Mouse (Mus musculus) heart, embryonic 10.5 days (tissue): ENCODE data around the gene Gm11084. TPM values are rescaled to one million over a fixed set of nuclear protein-coding genes. Genes with fewer than 3 reads are reported as not detected.

Source experiments
- DNase-seq: peaks from one replicate; pipeline ENCODE4 v3.0.0-alpha.2; 2017; ENCODE audit warnings: low spot score
- H3K27ac ChIP-seq: fragments of 300-500 bp; sonication (generic); 2 replicates; pipeline ENCODE4 v1.5.1; 2016; ENCODE audit warnings: mild to moderate bottlenecking
- H3K27me3 ChIP-seq: fragments of 300-500 bp; sonication (generic); 2 replicates; pipeline ENCODE4 v1.6.1; 2016; ENCODE audit warnings: mild to moderate bottlenecking; ENCODE audit not compliant: poor library complexity, insufficient read depth, severe bottlenecking
- H3K36me3 ChIP-seq: fragments of 300-500 bp; sonication (generic); 2 replicates; pipeline ENCODE4 v1.6.1; 2016; ENCODE audit warnings: mild to moderate bottlenecking, moderate library complexity
- H3K4me1 ChIP-seq: fragments of 300-500 bp; sonication (generic); 2 replicates; pipeline ENCODE4 v1.6.1; 2016; ENCODE audit warnings: mild to moderate bottlenecking
- H3K4me3 ChIP-seq: fragments of 300-500 bp; sonication (generic); 2 replicates; pipeline ENCODE4 v1.5.1; 2016; ENCODE audit warnings: mild to moderate bottlenecking, moderate library complexity
- H3K9me3 ChIP-seq: fragments of 300-500 bp; sonication (generic); 2 replicates; pipeline ENCODE4 v1.6.1; 2016; ENCODE audit warnings: mild to moderate bottlenecking, moderate library complexity
- WGBS: fragments of 180-500 bp; shearing (Covaris S2); methylation state at CpG from one replicate; pipeline ENCODE4 v1.1.7; 2016; 5-methylcytosine and 5-hydroxymethylcytosine counted together
- polyA plus RNA-seq: library from polyadenylated mRNA; unstranded; fragments of >200 nt; fragmentation: Nextera tagmentation; extraction: Ambion mirVana; gene quantifications from 2 replicates; pipeline ENCODE4 v1.2.1, GENCODE M21; 2016

The Gm11084 gene
- polyA plus RNA-seq, 1 experiment from 2014 or later: not detected

DNA sequence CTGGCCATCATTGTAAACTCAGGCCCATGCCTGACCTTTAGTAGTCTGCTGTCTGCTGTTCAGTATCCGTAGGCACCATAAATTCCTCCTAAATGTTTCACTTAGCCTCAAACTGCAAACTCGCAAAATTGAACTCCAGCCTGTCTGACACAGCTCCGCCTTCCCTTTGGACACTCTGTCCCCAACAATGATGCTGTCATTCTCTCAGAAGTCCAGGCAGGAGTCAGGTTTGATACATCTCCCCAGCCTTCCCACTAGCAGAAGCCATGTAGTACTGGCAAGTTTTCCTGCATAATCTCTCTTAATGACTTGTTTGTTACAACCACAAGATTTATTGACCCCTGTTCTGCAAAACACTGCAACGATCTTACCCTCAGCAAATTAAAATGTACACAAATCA is 1.7 kb downstream of the Gm11084 start:
- no peak for DNase-seq
- no peak overlapping the region for H3K4me3 ChIP-seq
- no peak overlapping the region for H3K27ac ChIP-seq
- peaks cover 12% of the 10 kb centered on the region for H3K36me3 ChIP-seq
- no peaks in the 10 kb centered on the region for H3K27me3 ChIP-seq
- 80% methylated on average over 4 of the region's 4 CpGs for WGBS
- H3K9me3 ChIP-seq: peaks cover 4% of the 10 kb centered on the region; the same call in 1 of the 2 replicates
- H3K4me1 ChIP-seq: 0 out of 2 replicates have a peak, but pooled peaks cover 3% of the 10 kb centered on the region

GRCm38 (mm10) chr2:72983211-72983610 is 3.3 kb downstream of the Gm11084 start:
- no peak overlapping the region for H3K27ac ChIP-seq
- no peak for DNase-seq
- H3K27me3 ChIP-seq: no peaks in the 10 kb centered on the region
- H3K4me3 ChIP-seq: no peak overlapping the region
- H3K9me3 ChIP-seq: no peaks in the 10 kb centered on the region
- peaks cover 4% of the 10 kb centered on the region; the same call in 1 of the 2 replicates for H3K36me3 ChIP-seq
- 0 out of 2 replicates have a peak, but pooled peaks cover 3% of the 10 kb centered on the region for H3K4me1 ChIP-seq
- 85% methylated on average over 3 of the region's 3 CpGs for WGBS

DNA sequence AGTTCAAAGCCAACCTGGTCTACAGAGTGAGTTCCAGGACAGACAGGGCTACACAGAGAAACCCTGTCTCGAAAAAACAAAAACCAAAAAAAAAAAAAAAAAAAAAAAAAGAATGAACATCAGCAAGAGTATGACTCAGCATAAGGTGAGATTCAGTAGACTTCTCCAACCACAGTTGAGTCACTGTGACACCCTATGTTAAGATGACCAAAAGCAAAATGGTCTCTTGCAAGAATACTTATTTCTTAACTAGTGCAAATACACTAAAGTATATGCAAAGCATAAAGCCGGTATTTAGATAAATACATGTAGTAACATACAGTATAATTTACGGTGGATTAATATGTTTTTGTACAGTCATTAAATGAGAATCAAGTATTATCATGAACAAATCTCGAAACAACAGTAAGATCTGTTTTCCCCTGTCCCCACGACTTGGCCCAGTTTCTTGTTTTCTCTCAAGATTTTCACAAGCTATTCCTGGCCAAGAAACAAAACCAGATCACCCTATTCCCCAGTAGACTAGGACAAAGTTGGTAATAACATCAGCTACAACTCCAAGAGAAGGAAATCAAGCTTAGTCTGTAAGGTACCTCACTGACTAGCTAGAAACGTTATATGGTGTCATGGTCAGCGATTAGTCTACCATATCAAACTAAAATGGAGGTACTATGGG is 4.3 kb downstream of the Gm11084 start:
- 94% methylated on average over 7 of the region's 7 CpGs for WGBS
- Histone ChIP-seq H3K36me3 (no peaks in the 10 kb centered on the region), H3K27me3 (no peaks in the 10 kb centered on the region), H3K9me3 (no peaks in the 10 kb centered on the region), H3K4me1 (0 out of 2 replicates have a peak, but pooled peaks cover 3% of the 10 kb centered on the region), H3K27ac (no peak overlapping the region), H3K4me3 (no peak overlapping the region)
- DNase-seq: no peak

- H3K4me3 ChIP-seq: peak overlapping the region; percentile 81
- WGBS: 80% methylated on average over 9 of the region's 9 CpGs
- peaks cover 6% of the 10 kb centered on the region; the same call in 1 of the 2 replicates for H3K4me1 ChIP-seq
- H3K36me3 ChIP-seq: no peaks in the 10 kb centered on the region
- DNase-seq: no peak
- H3K9me3 ChIP-seq: no peaks in the 10 kb centered on the region
- 0 out of 2 replicates have a peak overlapping the region, but pooled peaks have one; percentile 100 for H3K27ac ChIP-seq
- H3K27me3 ChIP-seq: no peaks in the 10 kb centered on the region
Measured at GRCm38 (mm10) chr2:72981441-72982109, 4.9 kb downstream of the Gm11084 start.

DNA sequence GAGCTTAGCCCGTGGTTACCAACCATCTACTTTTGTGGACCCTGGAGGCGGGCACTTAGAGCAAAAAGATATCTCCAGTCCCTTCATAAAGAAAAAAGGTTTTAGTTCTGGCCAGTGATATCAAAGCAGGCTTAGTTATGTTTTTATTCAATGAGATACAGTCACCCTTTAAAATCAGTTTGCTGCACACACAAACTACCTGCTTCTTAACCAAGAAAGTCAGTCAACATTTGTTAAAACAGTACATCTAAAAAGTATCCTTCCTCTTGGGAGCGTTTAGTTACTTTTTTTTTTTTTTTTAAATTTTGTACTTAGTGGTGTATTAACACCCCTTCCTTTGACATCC is 5.5 kb downstream of the Gm11084 start:
- DNase-seq: no peak
- WGBS: 17% methylated on average over 3 of the region's 3 CpGs
- H3K27ac ChIP-seq: peak overlapping the region; percentile 100
- H3K9me3 ChIP-seq: no peaks in the 10 kb centered on the region
- no peaks in the 10 kb centered on the region for H3K36me3 ChIP-seq
- peak overlapping the region; percentile 81 for H3K4me3 ChIP-seq
- no peaks in the 10 kb centered on the region for H3K27me3 ChIP-seq
- H3K4me1 ChIP-seq: peaks cover 9% of the 10 kb centered on the region; the same call in 1 of the 2 replicates

GRCm38 (mm10) chr2:72980337-72981074 is 6.0 kb downstream of the Gm11084 start, which contains the start of gene Sp3:
Sp3 (minus strand) TSS chr2:72980446.
- Histone ChIP-seq H3K36me3 (no peaks in the 10 kb centered on the region), H3K27ac (peak within 1 kb of the TSS; percentile 100), H3K9me3 (no peaks in the 10 kb centered on the region), H3K4me1 (peaks cover 11% of the 10 kb centered on the region; the same call in 1 of the 2 replicates), H3K4me3 (peak within 1 kb of the TSS; percentile 81), H3K27me3 (no peaks in the 10 kb centered on the region)
- under 1% methylated on average over 64 of the region's 64 CpGs for WGBS
- DNase-seq: peak; percentile 97

GRCm38 (mm10) chr2:72979659-72980071 is 6.9 kb downstream of the Gm11084 start:
- Histone ChIP-seq H3K27me3 (no peaks in the 10 kb centered on the region), H3K4me3 (peak overlapping the region; percentile 81), H3K27ac (peak overlapping the region; percentile 100), H3K36me3 (no peaks in the 10 kb centered on the region), H3K4me1 (peaks cover 9% of the 10 kb centered on the region; the same call in 1 of the 2 replicates), H3K9me3 (no peaks in the 10 kb centered on the region)
- DNase-seq: peak; percentile 95
- under 1% methylated on average over 23 of the region's 54 CpGs for WGBS

- H3K9me3 ChIP-seq: no peaks in the 10 kb centered on the region
- peak overlapping the region; percentile 81 for H3K4me3 ChIP-seq
- H3K27ac ChIP-seq: peak overlapping the region; percentile 100
- no peaks in the 10 kb centered on the region for H3K27me3 ChIP-seq
- peak; percentile 94 for DNase-seq
- H3K4me1 ChIP-seq: peaks cover 8% of the 10 kb centered on the region; the same call in 1 of the 2 replicates
- WGBS: 3% methylated on average over 73 of the region's 107 CpGs
- H3K36me3 ChIP-seq: no peaks in the 10 kb centered on the region
Measured at GRCm38 (mm10) chr2:72978901-72979658, 7.4 kb downstream of the Gm11084 start.

- peaks cover 8% of the 10 kb centered on the region; the same call in 1 of the 2 replicates for H3K4me1 ChIP-seq
- H3K36me3 ChIP-seq: no peaks in the 10 kb centered on the region
- peak overlapping the region; percentile 100 for H3K27ac ChIP-seq
- no peaks in the 10 kb centered on the region for H3K27me3 ChIP-seq
- DNase-seq: peak; percentile 85
- peak overlapping the region; percentile 81 for H3K4me3 ChIP-seq
- H3K9me3 ChIP-seq: no peaks in the 10 kb centered on the region
- 2% methylated on average over 36 of the region's 38 CpGs for WGBS
Measured at GRCm38 (mm10) chr2:72978473-72978872, 8.0 kb downstream of the Gm11084 start.

DNA sequence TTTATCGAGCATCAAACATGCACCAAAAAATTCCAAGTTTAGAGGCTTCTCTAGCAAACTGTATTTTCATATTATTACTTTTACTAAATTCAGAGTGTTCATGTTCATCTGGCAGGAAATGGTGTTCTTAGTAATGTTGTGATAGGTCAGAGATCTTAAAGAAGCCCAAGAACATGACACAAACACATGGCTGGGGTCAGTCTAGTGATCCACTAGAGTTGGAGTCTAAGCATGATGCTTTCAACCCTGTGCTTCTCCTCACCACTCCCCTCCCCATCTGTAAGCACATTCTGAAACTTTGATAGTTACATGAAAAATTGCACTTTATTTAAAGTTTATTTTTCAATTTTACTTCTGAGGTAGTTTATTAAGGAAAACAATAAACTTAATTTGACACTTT is 9.2 kb downstream of the Gm11084 start:
- H3K27me3 ChIP-seq: no peaks in the 10 kb centered on the region
- no peaks in the 10 kb centered on the region for H3K9me3 ChIP-seq
- H3K27ac ChIP-seq: no peak overlapping the region
- peak overlapping the region; percentile 81 for H3K4me3 ChIP-seq
- 81% methylated on average over 1 of the region's 1 CpGs for WGBS
- no peaks in the 10 kb centered on the region for H3K36me3 ChIP-seq
- peaks cover 8% of the 10 kb centered on the region; the same call in 1 of the 2 replicates for H3K4me1 ChIP-seq
- DNase-seq: no peak

DNA sequence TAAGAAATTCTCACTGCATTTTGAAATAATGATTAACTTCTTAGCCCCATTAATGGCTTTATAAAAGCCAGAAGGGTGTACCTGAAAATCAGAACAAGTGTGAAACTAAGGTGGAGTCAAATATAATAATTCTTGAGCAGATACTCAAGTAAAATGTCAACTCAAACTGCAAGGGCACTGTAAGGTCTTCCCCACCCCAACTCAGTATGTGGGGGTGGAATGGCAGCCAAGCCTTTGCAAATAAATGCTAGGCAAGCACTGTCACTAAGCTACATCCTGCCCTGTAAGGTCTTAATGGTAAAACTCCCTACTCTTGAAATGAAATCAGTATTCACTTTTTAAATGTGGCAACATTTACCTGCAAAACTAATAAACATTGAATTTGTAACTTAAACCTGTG is 10.5 kb downstream of the Gm11084 start:
- no peak for DNase-seq
- Histone ChIP-seq H3K4me3 (no peak overlapping the region), H3K36me3 (peaks cover 7% of the 10 kb centered on the region), H3K27me3 (no peaks in the 10 kb centered on the region), H3K4me1 (peaks cover 8% of the 10 kb centered on the region; the same call in 1 of the 2 replicates), H3K9me3 (no peaks in the 10 kb centered on the region), H3K27ac (no peak overlapping the region)

GRCm38 (mm10) chr2:72970831-72971230 is 15.7 kb downstream of the Gm11084 start:
- H3K4me1 ChIP-seq: peaks cover 2% of the 10 kb centered on the region; the same call in 1 of the 2 replicates
- 90% methylated on average over 6 of the region's 6 CpGs for WGBS
- no peak overlapping the region for H3K4me3 ChIP-seq
- peaks cover 44% of the 10 kb centered on the region for H3K36me3 ChIP-seq
- H3K27ac ChIP-seq: no peak overlapping the region
- no peak for DNase-seq
- no peaks in the 10 kb centered on the region for H3K27me3 ChIP-seq
- H3K9me3 ChIP-seq: no peaks in the 10 kb centered on the region
